Mouse (Mus musculus): ENCODE measurements around the gene Sptbn4.

The Sptbn4 gene

GRCm38 (mm10) chr7:27474490-27474954, 27.0 kb upstream of the Sptbn4 start:
- in situ Hi-C loops (cut with MboI) = no loop called here

- in situ Hi-C loops (cut with MboI) = no loop called here
These were observed 26.5 kb upstream of the Sptbn4 start for GRCm38 (mm10) chr7:27473835-27474489.

GRCm38 (mm10) chr7:27473156-27473834, 25.8 kb upstream of the Sptbn4 start, which contains the start of gene Sertad3:
Gene Sertad3 (plus strand): TSS chr7:27473768.
- in situ Hi-C loops (cut with MboI) = no loop called here

GRCm38 (mm10) chr7:27472596-27472995, 25.1 kb upstream of the Sptbn4 start:
- in situ Hi-C loops (cut with MboI) = no loop called here

GRCm38 (mm10) chr7:27471390-27472120, 24.1 kb upstream of the Sptbn4 start:
- in situ Hi-C loops (cut with MboI) = no loop called here

- in situ Hi-C loops (cut with MboI) = no loop called here
These were observed 20.2 kb upstream of the Sptbn4 start for GRCm38 (mm10) chr7:27467648-27468047.

GRCm38 (mm10) chr7:27460477-27460876, 13.0 kb upstream of the Sptbn4 start:
- in situ Hi-C loops (cut with MboI) = no loop called here

- in situ Hi-C loops (cut with MboI) = no loop called here
These were observed 12.2 kb upstream of the Sptbn4 start for GRCm38 (mm10) chr7:27459640-27460039.

- in situ Hi-C loops (cut with MboI) = no loop called here
These were observed 11.1 kb upstream of the Sptbn4 start for GRCm38 (mm10) chr7:27458614-27459013.

GRCm38 (mm10) chr7:27455273-27455672, 7.8 kb upstream of the Sptbn4 start:
- in situ Hi-C loops (cut with MboI) = no loop called here

- in situ Hi-C loops (cut with MboI) = no loop called here
These were observed 7.1 kb upstream of the Sptbn4 start for GRCm38 (mm10) chr7:27454461-27455121.

GRCm38 (mm10) chr7:27452206-27452770, 4.8 kb upstream of the Sptbn4 start:
- in situ Hi-C loops (cut with MboI) = no loop called here

- in situ Hi-C loops (cut with MboI) = no loop called here
These were observed 3.9 kb upstream of the Sptbn4 start for GRCm38 (mm10) chr7:27451359-27451758.

- in situ Hi-C loops (cut with MboI) = no loop called here
These were observed 1.9 kb upstream of the Sptbn4 start for GRCm38 (mm10) chr7:27449256-27449862.

GRCm38 (mm10) chr7:27448421-27449206, 1.1 kb upstream of the Sptbn4 start:
- in situ Hi-C loops (cut with MboI) = no loop called here

GRCm38 (mm10) chr7:27446521-27447418, 716 bp downstream of the Sptbn4 start:
- in situ Hi-C loops (cut with MboI) = no loop called here

- in situ Hi-C loops (cut with MboI) = no loop called here
These were observed 1.4 kb downstream of the Sptbn4 start for GRCm38 (mm10) chr7:27446051-27446450.

GRCm38 (mm10) chr7:27440014-27440413, 7.5 kb downstream of the Sptbn4 start:
- in situ Hi-C loops (cut with MboI) = no loop called here

GRCm38 (mm10) chr7:27437544-27437943, 9.9 kb downstream of the Sptbn4 start:
- in situ Hi-C loops (cut with MboI) = no loop called here

GRCm38 (mm10) chr7:27433794-27434193, 13.7 kb downstream of the Sptbn4 start:
- in situ Hi-C loops (cut with MboI) = no loop called here

Data from mature B cell (primary cell).